Mouse (Mus musculus) midbrain, embryonic 12.5 days (tissue): ENCODE results near the gene Cacna1s. TPM values are rescaled to one million over a fixed set of nuclear protein-coding genes. Genes with fewer than 3 reads are reported as not detected.

Experiments
- ATAC-seq: fragments of 200-750 bp; cut with Nextera tagmentation; 2 replicates; pipeline ENCODE4 v1.8.0; 2017; ENCODE audit warnings: low read depth, moderate TSS enrichment, moderate library complexity; ENCODE audit not compliant: low FRiP score
- H3K27ac ChIP-seq: fragments of 300-500 bp; sonication (generic); replicated peaks from 2 replicates; pipeline ENCODE4 v1.5.1; 2016; ENCODE audit warnings: mild to moderate bottlenecking
- H3K27me3 ChIP-seq: fragments of 300-500 bp; sonication (generic); 2 replicates; pipeline ENCODE4 v1.6.1; 2016; ENCODE audit warnings: mild to moderate bottlenecking
- H3K36me3 ChIP-seq: fragments of 300-500 bp; sonication (generic); 2 replicates; pipeline ENCODE4 v1.6.1; 2016
- H3K4me1 ChIP-seq: fragments of 300-500 bp; sonication (generic); 2 replicates; pipeline ENCODE4 v1.6.1; 2016
- H3K4me2 ChIP-seq: fragments of 300-500 bp; sonication (generic); replicated peaks from 2 replicates; pipeline ENCODE4 v1.6.1; 2016; ENCODE audit warnings: mild to moderate bottlenecking, moderate library complexity
- H3K4me3 ChIP-seq: fragments of 300-500 bp; sonication (generic); 2 replicates; pipeline ENCODE4 v1.5.1; 2016; ENCODE audit warnings: mild to moderate bottlenecking
- H3K9ac ChIP-seq: fragments of 300-500 bp; sonication (generic); replicated peaks from 2 replicates; pipeline ENCODE4 v1.6.1; 2016; ENCODE audit warnings: mild to moderate bottlenecking, moderate library complexity
- H3K9me3 ChIP-seq: fragments of 300-500 bp; sonication (generic); 2 replicates; pipeline ENCODE4 v1.6.1; 2016; ENCODE audit warnings: mild to moderate bottlenecking
- WGBS: fragments of 180-500 bp; shearing (Covaris S2); methylation state at CpG from one replicate; pipeline ENCODE4 v1.1.7; 2016; 5-methylcytosine and 5-hydroxymethylcytosine counted together
- polyA plus RNA-seq: library from polyadenylated mRNA; unstranded; fragments of >200 nt; fragmentation: Nextera tagmentation; extraction: Ambion mirVana; gene quantifications from 2 replicates; pipeline ENCODE4 v1.2.1, GENCODE M21; 2016

The Cacna1s gene
- polyA plus RNA-seq, 1 experiment from 2014 or later = 0.26 TPM

DNA sequence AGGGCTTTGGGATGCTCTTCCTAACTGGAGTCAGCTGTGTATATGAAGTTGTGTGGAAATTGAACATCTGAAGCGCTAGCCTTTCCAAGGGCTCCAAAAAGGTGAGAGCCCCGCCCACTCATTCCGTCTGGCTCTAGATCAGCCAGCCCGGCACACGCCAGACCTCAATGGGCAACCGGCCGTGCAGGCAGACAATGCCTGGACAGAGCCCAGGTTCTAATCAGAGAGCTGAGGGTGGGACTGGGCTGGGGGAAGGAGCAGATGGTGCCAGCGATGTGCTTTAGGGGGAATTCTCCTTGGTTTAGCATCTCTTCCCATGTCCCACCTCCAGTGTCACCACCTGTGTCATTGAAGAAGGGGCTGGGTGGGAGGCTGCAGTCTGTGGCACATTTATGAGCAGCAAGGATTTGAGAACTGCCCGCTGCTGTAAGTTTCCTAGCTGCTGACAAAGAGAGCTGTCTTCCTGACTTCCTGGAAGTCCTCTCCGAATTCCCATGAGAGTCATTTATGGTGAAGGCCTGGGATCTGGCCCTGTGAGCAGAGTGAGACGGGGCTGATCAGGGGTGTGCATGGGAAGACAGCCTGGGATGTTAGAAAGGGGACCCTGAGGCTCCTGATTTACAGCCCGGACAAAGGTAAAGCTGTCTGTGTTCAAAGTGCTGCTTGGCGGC is 81.2 kb downstream of the Cacna1s start:
- H3K9ac ChIP-seq = peak overlapping the region; percentile 94
- H3K36me3 ChIP-seq = no peaks in the 10 kb centered on the region
- H3K4me3 ChIP-seq = peak overlapping the region; percentile 88
- peaks cover 46% of the 10 kb centered on the region for H3K27me3 ChIP-seq
- peak overlapping the region; percentile 90 for H3K27ac ChIP-seq
- H3K9me3 ChIP-seq = no peaks in the 10 kb centered on the region
- WGBS = 40% methylated on average over 13 of the region's 13 CpGs
- ATAC-seq = no peak
- peaks cover 80% of the 10 kb centered on the region for H3K4me1 ChIP-seq
- H3K4me2 ChIP-seq = peak overlapping the region; percentile 84

GRCm38 (mm10) chr1:136134547-136134946 is 82.0 kb downstream of the Cacna1s start:
- Histone ChIP-seq H3K27ac (no peak overlapping the region), H3K9me3 (no peaks in the 10 kb centered on the region), H3K4me1 (peaks cover 85% of the 10 kb centered on the region), H3K4me2 (peak overlapping the region; percentile 84), H3K27me3 (peaks cover 41% of the 10 kb centered on the region), H3K36me3 (no peaks in the 10 kb centered on the region), H3K4me3 (peak overlapping the region; percentile 88; the same call in 1 of the 2 replicates), H3K9ac (peak overlapping the region; percentile 94)
- no peak for ATAC-seq
- 76% methylated on average over 2 of the region's 2 CpGs for WGBS

GRCm38 (mm10) chr1:136135046-136135445 is 82.5 kb downstream of the Cacna1s start:
- H3K4me2 ChIP-seq = no peak overlapping the region
- no peaks in the 10 kb centered on the region for H3K36me3 ChIP-seq
- H3K4me1 ChIP-seq = peaks cover 86% of the 10 kb centered on the region
- H3K27me3 ChIP-seq = peaks cover 38% of the 10 kb centered on the region
- H3K27ac ChIP-seq = no peak overlapping the region
- H3K4me3 ChIP-seq = no peak overlapping the region
- H3K9me3 ChIP-seq = no peaks in the 10 kb centered on the region
- ATAC-seq = no peak
- 54% methylated on average over 1 of the region's 1 CpGs for WGBS
- H3K9ac ChIP-seq = no peak overlapping the region

GRCm38 (mm10) chr1:136135777-136136444 is 83.4 kb downstream of the Cacna1s start:
- Histone ChIP-seq H3K27me3 (peaks cover 33% of the 10 kb centered on the region; the same call in 1 of the 2 replicates), H3K9ac (no peak overlapping the region), H3K9me3 (no peaks in the 10 kb centered on the region), H3K27ac (no peak overlapping the region), H3K4me1 (peaks cover 84% of the 10 kb centered on the region), H3K36me3 (no peaks in the 10 kb centered on the region), H3K4me2 (no peak overlapping the region), H3K4me3 (no peak overlapping the region)
- 75% methylated on average over 6 of the region's 6 CpGs for WGBS
- ATAC-seq = no peak

- Histone ChIP-seq H3K4me3 (no peak overlapping the region), H3K9me3 (no peaks in the 10 kb centered on the region), H3K9ac (no peak overlapping the region), H3K27me3 (peaks cover 33% of the 10 kb centered on the region; the same call in 1 of the 2 replicates), H3K4me1 (peaks cover 89% of the 10 kb centered on the region), H3K27ac (no peak overlapping the region), H3K36me3 (no peaks in the 10 kb centered on the region), H3K4me2 (no peak overlapping the region)
- 36% methylated on average over 4 of the region's 4 CpGs for WGBS
- no peak for ATAC-seq
Measured at GRCm38 (mm10) chr1:136136547-136136946, 84.0 kb downstream of the Cacna1s start.

GRCm38 (mm10) chr1:136137071-136137531 is 84.6 kb downstream of the Cacna1s start:
- H3K27ac ChIP-seq = peak overlapping the region; percentile 74
- H3K36me3 ChIP-seq = no peaks in the 10 kb centered on the region
- 21% methylated on average over 7 of the region's 7 CpGs for WGBS
- H3K9me3 ChIP-seq = no peaks in the 10 kb centered on the region
- peaks cover 33% of the 10 kb centered on the region; the same call in 1 of the 2 replicates for H3K27me3 ChIP-seq
- H3K4me3 ChIP-seq = no peak overlapping the region
- peaks cover 91% of the 10 kb centered on the region for H3K4me1 ChIP-seq
- no peak for ATAC-seq
- peak overlapping the region; percentile 14 for H3K4me2 ChIP-seq
- no peak overlapping the region; the same call in 1 of the 2 replicates for H3K9ac ChIP-seq

DNA sequence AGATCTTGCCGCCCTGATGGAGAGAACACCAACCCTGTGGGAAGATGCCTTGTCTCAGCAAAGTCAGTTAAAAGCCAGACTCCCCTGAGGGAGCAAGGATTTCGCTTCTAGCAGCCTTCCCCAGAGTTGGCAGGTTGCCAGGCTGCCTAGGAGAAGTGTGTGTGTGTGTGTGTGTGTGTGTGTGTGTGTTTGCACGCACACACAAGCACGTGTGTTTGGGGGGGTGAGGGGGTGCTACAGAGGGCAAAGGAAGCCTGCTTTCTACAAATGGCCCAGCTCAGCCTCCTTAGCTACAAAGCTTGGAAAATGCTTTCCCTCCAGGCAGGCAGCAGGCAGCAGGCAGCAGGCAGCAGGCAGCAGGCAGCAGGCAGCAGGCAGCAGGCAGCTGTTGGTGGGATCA is 85.0 kb downstream of the Cacna1s start:
- H3K4me2 ChIP-seq = peak overlapping the region; percentile 14
- ATAC-seq = no peak
- peak overlapping the region; percentile 74 for H3K27ac ChIP-seq
- peaks cover 29% of the 10 kb centered on the region; the same call in 1 of the 2 replicates for H3K27me3 ChIP-seq
- no peak overlapping the region for H3K4me3 ChIP-seq
- WGBS = 6% methylated on average over 4 of the region's 4 CpGs
- H3K9ac ChIP-seq = peak overlapping the region; percentile 29; the same call in 1 of the 2 replicates
- H3K4me1 ChIP-seq = peaks cover 92% of the 10 kb centered on the region
- no peaks in the 10 kb centered on the region for H3K36me3 ChIP-seq
- no peaks in the 10 kb centered on the region for H3K9me3 ChIP-seq

- 0 out of 2 replicates have a peak overlapping the region, but pooled peaks have one; percentile 29 for H3K9ac ChIP-seq
- peak overlapping the region; percentile 14 for H3K4me2 ChIP-seq
- peaks cover 92% of the 10 kb centered on the region for H3K4me1 ChIP-seq
- peak overlapping the region; percentile 74 for H3K27ac ChIP-seq
- no peak for ATAC-seq
- H3K4me3 ChIP-seq = no peak overlapping the region
- H3K27me3 ChIP-seq = peaks cover 22% of the 10 kb centered on the region; the same call in 1 of the 2 replicates
- no peaks in the 10 kb centered on the region for H3K9me3 ChIP-seq
- no peaks in the 10 kb centered on the region for H3K36me3 ChIP-seq
- WGBS = 32% methylated on average over 10 of the region's 10 CpGs
Measured at GRCm38 (mm10) chr1:136138191-136138830, 85.8 kb downstream of the Cacna1s start.

GRCm38 (mm10) chr1:136139990-136140640 is 87.6 kb downstream of the Cacna1s start:
- Histone ChIP-seq H3K4me3 (peak overlapping the region; percentile 50), H3K9me3 (no peaks in the 10 kb centered on the region), H3K27ac (peak overlapping the region; percentile 81), H3K4me2 (peak overlapping the region; percentile 78), H3K27me3 (0 out of 2 replicates have a peak, but pooled peaks cover 12% of the 10 kb centered on the region), H3K9ac (peak overlapping the region; percentile 61), H3K36me3 (peaks cover 9% of the 10 kb centered on the region), H3K4me1 (peaks cover 81% of the 10 kb centered on the region)
- WGBS = under 1% methylated on average over 32 of the region's 32 CpGs
- peak; percentile 35 for ATAC-seq

GRCm38 (mm10) chr1:136141176-136141950 is 88.8 kb downstream of the Cacna1s start:
- peaks cover 75% of the 10 kb centered on the region for H3K4me1 ChIP-seq

GRCm38 (mm10) chr1:136142336-136142735 is 89.8 kb downstream of the Cacna1s start:
- Histone ChIP-seq H3K9me3 (no peaks in the 10 kb centered on the region), H3K4me2 (0 out of 2 replicates have a peak overlapping the region, but pooled peaks have one; percentile 10), H3K4me1 (peaks cover 66% of the 10 kb centered on the region), H3K27me3 (0 out of 2 replicates have a peak, but pooled peaks cover 4% of the 10 kb centered on the region), H3K9ac (no peak overlapping the region), H3K36me3 (peaks cover 24% of the 10 kb centered on the region), H3K4me3 (no peak overlapping the region), H3K27ac (peak overlapping the region; percentile 49)
- WGBS = 33% methylated on average over 6 of the region's 6 CpGs
- peak; percentile 57 for ATAC-seq

More at GRCm38 (mm10) chr1:136141176-136141950, 88.8 kb downstream of the Cacna1s start:
- H3K4me2 ChIP-seq = no peak overlapping the region
- 85% methylated on average over 11 of the region's 11 CpGs for WGBS
- H3K36me3 ChIP-seq = peaks cover 17% of the 10 kb centered on the region
- H3K9ac ChIP-seq = no peak overlapping the region
- no peak for ATAC-seq
- no peak overlapping the region for H3K4me3 ChIP-seq
- 0 out of 2 replicates have a peak, but pooled peaks cover 6% of the 10 kb centered on the region for H3K27me3 ChIP-seq
- no peaks in the 10 kb centered on the region for H3K9me3 ChIP-seq
- H3K27ac ChIP-seq = peak overlapping the region; percentile 49
